Mouse (Mus musculus): Measurements from ENCODE around the gene Gal3st1. TPM values are rescaled to one million over a fixed set of nuclear protein-coding genes. Genes with fewer than 3 reads are reported as not detected.

Gene Gal3st1
- total RNA-seq, 4 experiments from 2014 or later: 0.24 to 0.31 TPM; not detected in 2

- DNase-seq (ENCODE audit: low spot score in 2 of 2): no peak
These were observed 47.9 kb downstream of the Gal3st1 start, which contains the start of gene Sec14l4 for GRCm38 (mm10) chr11:4031126-4031941. TSS of gene Sec14l4 (plus strand) at chr11:4031462.

DNA sequence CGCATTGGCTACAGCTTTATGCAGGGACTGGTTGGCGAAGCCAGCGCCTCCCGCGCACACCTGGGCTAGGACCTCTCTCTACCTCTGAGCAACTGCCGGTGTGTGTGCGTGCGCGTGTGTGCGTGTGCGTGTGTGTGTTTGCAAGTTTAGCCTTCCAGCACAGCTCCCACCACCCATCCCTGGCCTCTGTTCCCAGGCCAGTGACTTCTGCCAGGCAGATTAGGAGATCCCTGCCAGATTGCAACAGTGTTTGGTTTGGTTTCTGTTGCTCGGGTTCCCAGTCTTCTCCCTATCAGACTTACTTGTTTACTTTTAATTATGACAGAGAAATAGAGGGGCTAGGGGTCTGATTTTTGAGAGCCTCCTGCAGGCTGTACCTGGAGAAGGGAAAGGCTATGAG, 48.5 kb downstream of the Gal3st1 start:
- DNase-seq (ENCODE audit: low spot score in 2 of 2): no peak

- DNase-seq (ENCODE audit: low spot score in 2 of 2): no peak
These were observed 50.0 kb downstream of the Gal3st1 start for GRCm38 (mm10) chr11:4033471-4033870.

GRCm38 (mm10) chr11:4034169-4034568, 50.7 kb downstream of the Gal3st1 start:
- DNase-seq (ENCODE audit: low spot score in 2 of 2): no peak

DNA sequence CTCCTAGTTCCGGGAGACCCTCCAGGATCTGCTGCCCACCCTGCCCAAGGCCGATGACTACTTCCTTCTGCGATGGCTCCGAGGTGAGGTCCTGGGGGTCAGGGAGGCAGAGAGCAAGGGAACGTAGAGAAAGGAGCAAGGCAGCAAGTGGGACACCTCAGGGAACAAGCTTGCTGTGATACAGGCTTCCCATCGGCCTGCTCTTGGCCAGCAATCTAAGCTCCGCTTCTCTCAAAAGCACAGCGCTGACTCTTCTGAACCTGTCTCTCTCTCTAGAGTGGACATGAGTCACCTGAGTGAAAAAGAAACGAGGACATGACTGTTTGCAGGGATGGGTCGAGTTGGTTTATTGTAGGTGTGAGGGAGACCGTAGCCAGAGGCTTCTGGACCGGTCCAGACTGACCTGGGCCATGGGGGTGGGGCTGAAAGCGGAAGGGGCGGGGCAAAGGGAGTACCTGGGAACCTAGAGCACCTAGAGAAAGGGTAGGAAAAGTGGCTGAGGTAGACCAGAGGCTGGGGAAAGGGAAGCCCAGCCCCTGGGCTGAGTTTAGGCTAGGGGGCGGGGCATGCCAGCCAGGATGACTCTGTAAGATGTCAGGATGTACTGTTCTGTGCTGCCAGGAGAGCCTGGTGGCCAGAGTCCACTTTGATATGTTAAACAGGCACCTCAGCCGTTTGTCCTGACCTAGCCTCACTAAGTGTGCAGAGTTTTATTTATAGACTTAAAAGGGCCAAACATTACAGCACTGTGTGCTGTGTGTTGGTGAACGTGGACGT, 51.9 kb downstream of the Gal3st1 start:
- no peak for DNase-seq (ENCODE audit: low spot score in 2 of 2)

DNA sequence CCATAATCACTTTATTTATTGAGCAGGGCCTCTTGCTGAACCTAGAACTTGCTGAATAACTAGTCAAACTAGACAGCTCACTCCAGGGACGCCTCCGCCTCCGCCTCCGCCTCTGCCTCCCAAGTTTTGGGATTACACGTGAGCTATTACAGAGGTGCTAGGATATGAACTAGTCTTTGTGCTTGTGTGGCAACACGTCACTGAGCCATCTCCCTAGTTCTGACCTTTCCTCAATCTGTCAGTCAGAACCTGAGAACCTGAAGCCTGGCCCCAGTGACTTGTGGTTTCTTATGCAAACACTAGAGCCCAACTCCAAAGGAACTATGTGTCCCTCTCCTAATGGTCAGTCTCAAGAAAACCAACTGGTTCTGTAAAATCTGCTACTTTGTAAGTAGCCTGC, 52.5 kb downstream of the Gal3st1 start:
- DNase-seq (ENCODE audit: low spot score in 2 of 2): no peak

DNA sequence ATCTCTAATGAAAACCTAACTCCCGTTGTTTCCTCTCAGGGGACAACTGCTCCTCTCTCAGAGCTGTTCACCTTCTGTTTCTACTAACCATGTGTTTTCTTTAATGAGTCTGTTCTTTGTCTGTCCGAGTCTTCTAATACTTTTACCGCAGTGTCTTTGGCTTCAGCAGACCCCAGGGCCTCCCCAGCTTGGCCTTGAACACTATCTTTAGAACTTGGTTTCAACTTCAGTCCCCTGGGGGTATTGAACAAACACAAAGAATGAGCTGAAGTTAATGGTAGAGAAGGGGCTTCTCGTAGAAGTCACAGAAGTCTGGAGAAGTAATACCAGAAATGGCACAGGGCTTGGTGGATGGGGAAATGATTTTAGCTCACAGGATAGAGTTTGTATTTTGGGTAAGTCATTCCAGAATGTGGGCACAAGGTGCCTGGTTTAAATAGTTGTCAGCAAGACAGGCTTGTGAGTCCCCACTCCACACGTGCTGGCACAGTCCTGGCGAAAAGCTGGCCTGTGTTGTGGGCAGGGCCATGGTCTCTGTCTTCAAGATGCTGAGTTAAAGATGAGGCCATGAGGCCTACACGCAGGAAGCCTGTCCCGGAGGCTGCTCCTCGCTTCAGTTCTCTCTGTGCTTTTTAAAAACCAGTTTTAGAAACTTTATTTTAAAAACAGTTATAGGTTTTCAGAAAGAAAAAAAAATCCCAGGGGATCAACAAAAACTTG, 53.1 kb downstream of the Gal3st1 start:
- DNase-seq (ENCODE audit: low spot score in 2 of 2): no peak

DNA sequence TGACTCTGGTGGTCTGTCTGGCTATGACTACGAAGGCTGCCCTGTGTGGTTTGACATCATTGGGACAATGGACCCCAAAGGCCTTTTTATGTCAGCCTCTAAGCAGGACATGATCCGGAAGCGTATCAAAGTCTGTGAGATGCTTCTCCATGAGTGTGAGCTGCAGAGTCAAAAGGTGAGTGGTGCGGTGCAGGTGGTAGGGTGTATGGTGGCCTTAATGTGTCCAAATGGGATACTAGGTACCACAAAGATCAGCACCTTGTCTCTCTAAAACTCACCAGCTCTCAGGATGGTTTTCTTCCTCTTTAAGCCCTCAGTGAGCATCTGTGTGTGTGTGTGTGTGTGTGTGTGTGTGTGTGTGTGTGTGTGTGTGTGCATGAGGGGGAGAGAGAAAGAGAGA, 56.5 kb downstream of the Gal3st1 start:
- no peak for DNase-seq (ENCODE audit: low spot score in 2 of 2)

GRCm38 (mm10) chr11:4041123-4041625, 57.7 kb downstream of the Gal3st1 start:
- DNase-seq (ENCODE audit: low spot score in 2 of 2): no peak

DNA sequence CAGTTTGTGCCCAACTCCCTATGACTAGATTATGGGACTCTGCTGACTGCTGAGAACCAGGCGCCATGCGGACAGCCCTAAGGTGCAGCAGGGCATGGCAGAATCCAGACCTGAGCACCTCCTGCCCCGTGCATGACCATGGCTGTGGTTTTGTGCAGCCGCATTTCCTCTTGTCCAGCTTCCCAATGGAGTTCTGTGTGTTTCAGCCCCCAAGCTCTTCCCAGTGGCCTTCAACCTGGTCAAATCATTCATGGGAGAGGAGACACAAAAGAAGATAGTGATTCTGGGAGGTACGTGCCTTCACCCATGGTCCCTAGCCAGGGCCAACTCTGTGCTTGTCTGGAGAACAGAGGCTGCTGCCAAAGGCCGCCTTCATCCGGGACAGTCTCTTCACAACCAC, 59.6 kb downstream of the Gal3st1 start:
- DNase-seq (ENCODE audit: low spot score in 2 of 2): no peak

DNA sequence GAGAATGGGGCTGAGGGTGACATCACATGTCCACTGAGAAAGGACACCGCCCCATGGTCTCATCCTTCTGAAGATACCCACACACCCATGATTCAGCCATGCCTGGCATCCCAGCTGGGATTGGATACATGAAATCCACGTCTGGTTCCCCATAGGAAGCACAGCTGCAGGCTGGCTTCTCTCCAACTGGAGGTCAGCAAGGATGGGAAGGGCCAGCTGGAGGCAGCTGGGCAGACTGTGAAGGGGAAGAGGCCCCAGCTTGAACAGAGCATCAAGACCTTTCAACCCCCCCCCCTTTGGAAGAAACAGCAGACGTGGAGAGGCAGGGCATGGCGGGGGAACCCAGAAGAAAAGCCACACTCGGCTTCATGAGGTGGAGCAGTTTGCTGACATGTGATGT, 63.1 kb downstream of the Gal3st1 start:
- no peak for DNase-seq (ENCODE audit: low spot score in 2 of 2)

DNA sequence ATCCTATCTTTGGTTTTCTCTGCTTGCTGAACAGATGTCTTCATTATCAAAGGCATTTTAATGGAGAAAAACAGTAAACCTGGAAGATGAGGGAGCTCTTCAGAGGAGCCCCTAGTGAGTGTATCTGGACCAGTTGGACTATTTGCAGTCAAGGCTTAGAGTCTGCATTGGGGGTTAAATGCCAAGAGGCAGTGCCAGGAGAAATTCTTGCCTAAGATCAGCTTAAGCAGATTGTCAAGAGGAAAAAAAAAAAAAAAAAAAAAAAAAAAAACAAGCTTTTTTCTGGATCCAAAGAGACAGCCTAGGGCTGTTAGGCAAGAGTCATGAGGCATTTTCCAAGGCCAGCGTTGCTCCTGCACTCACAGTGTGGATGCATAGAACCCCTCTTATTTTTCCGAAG, 64.3 kb downstream of the Gal3st1 start:
- no peak for DNase-seq (ENCODE audit: low spot score in 2 of 2)

DNA sequence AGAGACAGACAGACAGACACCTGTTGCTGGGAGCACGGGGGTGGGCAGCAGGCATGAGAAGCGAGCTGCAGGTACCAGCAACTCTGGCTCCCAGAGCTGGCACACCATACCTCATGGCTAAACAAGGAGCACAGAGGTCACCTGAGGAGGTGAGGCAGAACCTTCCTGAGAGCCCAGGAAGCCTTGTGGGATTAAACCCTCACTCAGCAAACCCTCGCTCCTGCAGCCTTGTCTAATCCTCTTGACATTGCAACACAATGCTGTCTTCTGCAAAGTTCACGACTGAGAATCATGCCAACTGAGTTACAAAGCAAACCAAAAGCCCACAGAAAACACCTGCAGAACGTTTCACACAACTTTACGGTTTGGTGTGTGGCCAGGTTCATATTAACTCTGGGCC, 65.0 kb downstream of the Gal3st1 start:
- no peak for DNase-seq (ENCODE audit: low spot score in 2 of 2)

Other genes starting within 250 kb of the Gal3st1 start
- 1 to 10 TPM in 2 of 4 experiments, under 1 TPM in 2; 0.75 to 1.6 (median 1.0) TPM for gene Osbp2, start 119.7 kb upstream of the Gal3st1 start, total RNA-seq (2022)
- under 1 TPM; 0.11 to 0.36 (median 0.15) TPM for gene 4921536K21Rik, start 88.5 kb upstream of the Gal3st1 start, total RNA-seq (2022)
- gene Dusp18, start 88.4 kb upstream of the Gal3st1 start, total RNA-seq (2022): 10 to 100 TPM in 3 of 4 experiments, 1 to 10 TPM in 1; 7.3 to 18.4 (median 14.0) TPM
- gene Slc35e4, start 69.0 kb upstream of the Gal3st1 start, total RNA-seq (2022): 10 to 100 TPM; 19.5 to 24.6 (median 21.4) TPM
- 10 to 100 TPM; 11.6 to 17.3 (median 13.2) TPM for gene Tcn2, start 51.5 kb upstream of the Gal3st1 start, total RNA-seq (2022)
- gene Pes1, start 19.7 kb upstream of the Gal3st1 start, total RNA-seq (2022): 10 to 100 TPM; 25.1 to 33.5 (median 29.8) TPM
- gene 4930556J24Rik, start 6.9 kb upstream of the Gal3st1 start, total RNA-seq (2022): not detected
- not detected for gene Sec14l4, start 47.8 kb downstream of the Gal3st1 start, total RNA-seq (2022)
- gene Sec14l3, start 81.2 kb downstream of the Gal3st1 start, total RNA-seq (2022): not detected
- 10 to 100 TPM; 37.5 to 49.4 (median 44.0) TPM for gene Mtfp1, start 111.8 kb downstream of the Gal3st1 start, total RNA-seq (2022)
- gene Sec14l2, start 139.8 kb downstream of the Gal3st1 start, total RNA-seq (2022): under 1 TPM in 3 of 4 experiments, not detected in 1; 0.11 to 0.46 (median 0.24) TPM
- 1 to 10 TPM; 2.9 to 4.4 (median 4.0) TPM for gene Rnf215, start 151.6 kb downstream of the Gal3st1 start, total RNA-seq (2022)
- 1 to 10 TPM; 1.7 to 2.5 (median 2.2) TPM for gene Ccdc157, start 176.7 kb downstream of the Gal3st1 start, total RNA-seq (2022)
- 10 to 100 TPM; 11.3 to 15.6 (median 12.2) TPM for gene Sf3a1, start 176.7 kb downstream of the Gal3st1 start, total RNA-seq (2022)
- gene Tbc1d10a, start 203.2 kb downstream of the Gal3st1 start, total RNA-seq (2022): 1 to 10 TPM; 2.7 to 4.5 (median 3.7) TPM
- 1 to 10 TPM in 3 of 4 experiments, under 1 TPM in 1; 0.56 to 2.9 (median 1.8) TPM for gene Castor1, start 234.6 kb downstream of the Gal3st1 start, total RNA-seq (2022)

All from gastrocnemius, adult 8-10 months (tissue).